Mouse (Mus musculus) cerebellum, adult 2 months (tissue): ENCODE results near the gene Xndc1.

ENCODE experiments used
- CTCF ChIP-seq: fragments of 200-500 bp; IDR thresholded peaks from 2 replicates; pipeline ENCODE4 v1.5.1; 2011; ENCODE audit warnings: low read depth, mild to moderate bottlenecking, control low read depth, low read length, moderate library complexity, borderline replicate concordance; ENCODE audit not compliant: insufficient read depth
- POLR2A ChIP-seq: fragments of 200-500 bp; IDR thresholded peaks from 2 replicates; pipeline ENCODE4 v1.6.1; 2011; ENCODE audit warnings: low read length, control low read depth, borderline replicate concordance; ENCODE audit not compliant: insufficient read depth

- TF ChIP-seq CTCF: no peak
- TF ChIP-seq POLR2A: no peak
Observed at GRCm38 (mm10) chr7:102104126-102104525, 38.8 kb downstream of the Xndc1 start.
